Mouse (Mus musculus): ENCODE data around the gene Eya4. TPM values are rescaled to one million over a fixed set of nuclear protein-coding genes. Genes with fewer than 3 reads are reported as not detected.

Gene Eya4
- total and polyA plus RNA-seq, 3 experiments = 0.24 to 0.46 TPM; not detected in 1

- no peaks in the 10 kb centered on the region for H3K9me3 ChIP-seq (replicated peaks; ENCODE audit: insufficient read depth, low read length)
- no peak for DNase-seq (ENCODE audit: low read depth, low spot score)
- no peaks in the 10 kb centered on the region for H3K4me1 ChIP-seq (ENCODE audit: control insufficient read depth in 1 of 2, insufficient read depth in 2 of 2, low read length in 2 of 2)
- H3K36me3 ChIP-seq (ENCODE audit: control insufficient read depth in 1 of 2, insufficient read depth in 2 of 2, low read length in 2 of 2) = no peaks in the 10 kb centered on the region
- no peak for TF ChIP-seq MAFK (IDR thresholded peaks at IDR 0.05; ENCODE audit: borderline replicate concordance, low read depth, low read length)
- TF ChIP-seq GATA1 (IDR thresholded peaks at IDR 0.05; ENCODE audit: low read depth, low read length) = no peak
- no peaks in the 10 kb centered on the region for H3K79me2 ChIP-seq (ENCODE audit: control insufficient read depth, insufficient read depth, low read length, poor library complexity)
- no peak overlapping the region for H3K27ac ChIP-seq (ENCODE audit: control insufficient read depth, low read depth, low read length)
- no peak overlapping the region for H3K9ac ChIP-seq (ENCODE audit: control insufficient read depth, low read depth, low read length, poor library complexity, severe bottlenecking)
- peaks cover 0 to 5% of the 10 kb centered on the region in 2 experiments; a peak in 2 of 4 replicates for H3K27me3 ChIP-seq (ENCODE audit: control insufficient read depth in 1 of 2, insufficient read depth in 2 of 2, low read length in 2 of 2)
- no peak overlapping the region for H3K4me3 ChIP-seq (ENCODE audit: control insufficient read depth in 1 of 2, insufficient read depth in 1 of 2, low read depth in 2 of 2, low read length in 2 of 2)
Observed at GRCm38 (mm10) chr10:23216815-23217214, 133.8 kb downstream of the Eya4 start.

- H3K9ac ChIP-seq (ENCODE audit: control insufficient read depth, low read depth, low read length, poor library complexity, severe bottlenecking) = no peak overlapping the region
- no peaks in the 10 kb centered on the region for H3K9me3 ChIP-seq (replicated peaks; ENCODE audit: insufficient read depth, low read length)
- H3K27ac ChIP-seq (ENCODE audit: control insufficient read depth, low read depth, low read length) = no peak overlapping the region
- H3K4me1 ChIP-seq (ENCODE audit: control insufficient read depth in 1 of 2, insufficient read depth in 2 of 2, low read length in 2 of 2) = no peaks in the 10 kb centered on the region
- H3K79me2 ChIP-seq (ENCODE audit: control insufficient read depth, insufficient read depth, low read length, poor library complexity) = no peaks in the 10 kb centered on the region
- no peaks in the 10 kb centered on the region for H3K36me3 ChIP-seq (ENCODE audit: control insufficient read depth in 1 of 2, insufficient read depth in 2 of 2, low read length in 2 of 2)
- TF ChIP-seq TAL1 (IDR thresholded peaks at IDR 0.05; ENCODE audit: low read length) (no peak), MYC (IDR thresholded peaks at IDR 0.05; ENCODE audit: low read depth, low read length) (no peak), KAT2A (conservative IDR thresholded peaks at IDR 0.05; ENCODE audit: low read depth, low read length) (no peak), ELF1 (IDR thresholded peaks at IDR 0.05; ENCODE audit: low read depth, low read length) (no peak), CTCF (IDR thresholded peaks at IDR 0.05 in 2 of 3, conservative IDR thresholded peaks at IDR 0.05 in 1 of 3; ENCODE audit: control insufficient read depth in 1 of 3, insufficient read depth in 1 of 3, low read depth in 2 of 3, low read length in 3 of 3, poor library complexity in 1 of 3, severe bottlenecking in 1 of 3) (no peak), TBP (IDR thresholded peaks at IDR 0.05; ENCODE audit: low read depth, low read length) (no peak), SMC3 (IDR thresholded peaks at IDR 0.05; ENCODE audit: low read depth, low read length) (no peak), HCFC1 (IDR thresholded peaks at IDR 0.05; ENCODE audit: low read depth, low read length) (no peak)
- H3K27me3 ChIP-seq (ENCODE audit: control insufficient read depth in 1 of 2, insufficient read depth in 2 of 2, low read length in 2 of 2) = peaks cover 0 to 9% of the 10 kb centered on the region in 2 experiments; a peak in 2 of 4 replicates
- H3K4me3 ChIP-seq (ENCODE audit: control insufficient read depth in 1 of 2, insufficient read depth in 1 of 2, low read depth in 2 of 2, low read length in 2 of 2) = no peak overlapping the region
- DNase-seq (ENCODE audit: low read depth, low spot score) = no peak
Observed at GRCm38 (mm10) chr10:23211381-23211780, 139.2 kb downstream of the Eya4 start.

GRCm38 (mm10) chr10:23203885-23204284 lies 146.7 kb downstream of the Eya4 start:
- DNase-seq (ENCODE audit: low read depth, low spot score) = peak; percentile 2
- H3K79me2 ChIP-seq (ENCODE audit: control insufficient read depth, insufficient read depth, low read length, poor library complexity) = no peaks in the 10 kb centered on the region
- no peaks in the 10 kb centered on the region for H3K27me3 ChIP-seq (ENCODE audit: control insufficient read depth in 1 of 2, insufficient read depth in 2 of 2, low read length in 2 of 2)
- H3K27ac ChIP-seq (ENCODE audit: control insufficient read depth, low read depth, low read length) = no peak overlapping the region
- no peak overlapping the region for H3K9ac ChIP-seq (ENCODE audit: control insufficient read depth, low read depth, low read length, poor library complexity, severe bottlenecking)
- H3K4me3 ChIP-seq (ENCODE audit: control insufficient read depth in 1 of 2, insufficient read depth in 1 of 2, low read depth in 2 of 2, low read length in 2 of 2) = no peak overlapping the region
- TF ChIP-seq NELFE (IDR thresholded peaks at IDR 0.05; ENCODE audit: low read depth, low read length) = no peak
- TF ChIP-seq ETS1 (IDR thresholded peaks at IDR 0.05; ENCODE audit: low read depth, low read length) = no peak
- TF ChIP-seq TBP (IDR thresholded peaks at IDR 0.05; ENCODE audit: low read depth, low read length) = no peak
- no peak for TF ChIP-seq POLR2AphosphoS5 (IDR thresholded peaks at IDR 0.05; ENCODE audit: borderline replicate concordance, low read depth, low read length)
- TF ChIP-seq CHD1 (IDR thresholded peaks at IDR 0.05; ENCODE audit: low read depth, low read length) = no peak
- no peak for TF ChIP-seq HCFC1 (IDR thresholded peaks at IDR 0.05; ENCODE audit: low read depth, low read length)
- no peak for TF ChIP-seq NRF1 (IDR thresholded peaks at IDR 0.05; ENCODE audit: insufficient read depth, low read depth, low read length, poor library complexity, severe bottlenecking)
- TF ChIP-seq USF2 (IDR thresholded peaks at IDR 0.05; ENCODE audit: borderline replicate concordance in 1 of 2, insufficient read depth in 1 of 2, low read depth in 1 of 2, low read length in 2 of 2) = no peak
- TF ChIP-seq EP300 (IDR thresholded peaks at IDR 0.05; ENCODE audit: low read depth in 1 of 2, low read length in 2 of 2) = no peak
- no peak for TF ChIP-seq MAFK (IDR thresholded peaks at IDR 0.05; ENCODE audit: borderline replicate concordance, low read depth, low read length)
- no peak for TF ChIP-seq CTCF (IDR thresholded peaks at IDR 0.05 in 2 of 3, conservative IDR thresholded peaks at IDR 0.05 in 1 of 3; ENCODE audit: control insufficient read depth in 1 of 3, insufficient read depth in 1 of 3, low read depth in 2 of 3, low read length in 3 of 3, poor library complexity in 1 of 3, severe bottlenecking in 1 of 3)
- TF ChIP-seq GATA1 (IDR thresholded peaks at IDR 0.05; ENCODE audit: low read depth, low read length) = no peak
- TF ChIP-seq BHLHE40 (IDR thresholded peaks at IDR 0.05; ENCODE audit: borderline replicate concordance, low read depth, low read length) = no peak
- TF ChIP-seq RCOR1 (IDR thresholded peaks at IDR 0.05; ENCODE audit: low read depth, low read length) = no peak
- TF ChIP-seq ZC3H11A (IDR thresholded peaks at IDR 0.05; ENCODE audit: low read depth, low read length) = no peak
- no peak for TF ChIP-seq POLR2A (IDR thresholded peaks at IDR 0.05; ENCODE audit: control insufficient read depth in 1 of 2, insufficient read depth in 1 of 2, low read depth in 1 of 2, low read length in 2 of 2, poor library complexity in 1 of 2)
- no peaks in the 10 kb centered on the region for H3K36me3 ChIP-seq (ENCODE audit: control insufficient read depth in 1 of 2, insufficient read depth in 2 of 2, low read length in 2 of 2)
- no peaks in the 10 kb centered on the region for H3K9me3 ChIP-seq (replicated peaks; ENCODE audit: insufficient read depth, low read length)
- H3K4me1 ChIP-seq (ENCODE audit: control insufficient read depth in 1 of 2, insufficient read depth in 2 of 2, low read length in 2 of 2) = no peaks in the 10 kb centered on the region
